Mouse (Mus musculus): ENCODE measurements at regions not wholly inside any gene's neighbourhood (a gene's known extent, or its start where the extent isn't known, plus 50 kb on each side); places are given as distances from the start of the nearest gene placed in this dataset.

DNA sequence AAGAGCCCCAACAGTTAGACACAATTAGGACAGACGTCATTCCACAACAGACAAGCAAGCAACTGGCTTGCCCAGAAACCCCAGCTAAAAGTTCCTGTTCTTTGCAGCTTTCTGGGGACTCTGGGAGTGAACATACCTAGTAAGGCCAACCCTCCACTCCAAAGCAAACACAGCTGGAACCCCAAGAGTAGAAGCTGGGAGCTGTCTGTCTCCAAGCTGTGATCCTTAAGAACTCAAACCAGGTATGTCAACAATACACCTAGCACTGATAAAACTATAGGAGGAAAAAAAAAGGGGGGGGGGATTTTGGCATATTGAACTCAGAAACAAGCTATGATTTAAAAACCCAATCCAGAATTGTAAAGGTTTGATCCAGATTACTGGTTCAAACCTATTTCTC is 84.2 kb upstream of the Basp1 start:
- H3K4me1 ChIP-seq (replicated peaks; ENCODE audit: control insufficient read depth, insufficient read depth), result no peaks in the 10 kb centered on the region
- H3K36me3 ChIP-seq (ENCODE audit: control insufficient read depth, insufficient read depth, low read length), result no peaks in the 10 kb centered on the region
- H3K4me2 ChIP-seq (replicated peaks; ENCODE audit: low read depth), result no peak overlapping the region
- no peak; the same call in 1 of the 2 replicates for ATAC-seq (ENCODE audit: low FRiP score, low TSS enrichment)
- peak; percentile 37 for DNase-seq (ENCODE audit: low spot score)
- H3K9me3 ChIP-seq (ENCODE audit: control insufficient read depth, low read length), result no peaks in the 10 kb centered on the region
- whole genome bisulfite sequencing, result 54% methylated on average over 1 of the region's 1 CpGs
- no peaks in the 10 kb centered on the region for H3K27me3 ChIP-seq (ENCODE audit: control insufficient read depth, insufficient read depth, low read length)
- H3K4me3 ChIP-seq (ENCODE audit: low read depth, low read length), result no peak overlapping the region
- H3K27ac ChIP-seq (replicated peaks), result no peak overlapping the region
- H3K9ac ChIP-seq (ENCODE audit: low read length), result no peak overlapping the region
- TF ChIP-seq CTCF (IDR thresholded peaks at IDR 0.05; ENCODE audit: low read depth), result no peak
- TF ChIP-seq EP300 (optimal IDR thresholded peaks at IDR 0.05), result no peak

DNA sequence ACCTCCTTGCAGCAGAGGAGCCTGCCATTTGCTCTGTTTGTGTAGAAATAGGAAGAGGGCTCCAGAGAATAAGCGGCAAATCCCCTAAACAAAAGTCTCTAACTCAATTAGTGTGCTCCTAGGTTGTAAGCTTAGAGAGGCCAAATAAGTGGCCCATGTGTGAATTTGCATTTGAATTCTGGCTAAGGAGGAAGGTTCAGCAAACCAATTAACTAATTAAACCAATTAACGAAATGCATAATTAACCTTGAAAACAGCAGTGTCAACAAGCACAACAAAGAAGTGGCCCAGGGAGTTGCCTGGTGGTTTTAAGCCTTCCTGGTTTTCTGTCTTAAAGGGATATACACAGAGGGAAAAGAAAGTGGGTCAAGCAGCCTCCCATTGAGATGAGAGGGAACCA is 84.9 kb upstream of the Basp1 start:
- DNase-seq (ENCODE audit: low spot score) (no peak), ATAC-seq (ENCODE audit: low FRiP score, low TSS enrichment) (no peak)
- no peak overlapping the region for H3K9ac ChIP-seq (ENCODE audit: low read length)
- no peaks in the 10 kb centered on the region for H3K9me3 ChIP-seq (ENCODE audit: control insufficient read depth, low read length)
- WGBS, result 67% methylated on average over 2 of the region's 2 CpGs
- H3K27ac ChIP-seq (replicated peaks), result no peak overlapping the region
- H3K4me3 ChIP-seq (ENCODE audit: low read depth, low read length), result no peak overlapping the region
- no peaks in the 10 kb centered on the region for H3K27me3 ChIP-seq (ENCODE audit: control insufficient read depth, insufficient read depth, low read length)
- H3K36me3 ChIP-seq (ENCODE audit: control insufficient read depth, insufficient read depth, low read length), result no peaks in the 10 kb centered on the region
- no peak overlapping the region for H3K4me2 ChIP-seq (replicated peaks; ENCODE audit: low read depth)
- TF ChIP-seq CTCF (IDR thresholded peaks at IDR 0.05; ENCODE audit: low read depth) (no peak), EP300 (optimal IDR thresholded peaks at IDR 0.05) (no peak)
- H3K4me1 ChIP-seq (replicated peaks; ENCODE audit: control insufficient read depth, insufficient read depth), result no peaks in the 10 kb centered on the region

DNA sequence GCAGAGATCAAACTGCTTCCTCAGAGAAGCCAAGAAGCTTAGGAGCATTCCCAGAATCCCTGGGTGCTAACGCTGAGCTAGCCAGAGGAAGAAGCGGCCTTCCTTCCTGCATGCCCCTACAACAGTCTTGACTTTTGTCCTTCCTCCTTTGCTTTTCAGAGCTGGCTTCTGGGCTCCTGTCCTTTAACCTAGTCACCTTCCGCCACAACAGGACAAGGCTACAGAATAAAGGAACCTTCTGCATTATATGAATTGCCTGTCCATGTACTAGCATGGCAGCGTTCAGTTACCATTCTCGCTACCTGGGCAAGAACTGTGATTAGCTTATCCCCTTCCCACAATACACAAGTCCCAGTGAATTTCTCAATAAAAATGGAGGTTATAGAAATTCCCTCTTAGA is 88.9 kb upstream of the Basp1 start:
- no peaks in the 10 kb centered on the region for H3K36me3 ChIP-seq (ENCODE audit: control insufficient read depth, insufficient read depth, low read length)
- H3K9me3 ChIP-seq (ENCODE audit: control insufficient read depth, low read length), result no peaks in the 10 kb centered on the region
- H3K4me3 ChIP-seq (ENCODE audit: low read depth, low read length), result no peak overlapping the region
- H3K4me2 ChIP-seq (replicated peaks; ENCODE audit: low read depth), result no peak overlapping the region
- H3K4me1 ChIP-seq (replicated peaks; ENCODE audit: control insufficient read depth, insufficient read depth), result no peaks in the 10 kb centered on the region
- H3K27me3 ChIP-seq (ENCODE audit: control insufficient read depth, insufficient read depth, low read length), result no peaks in the 10 kb centered on the region
- WGBS, result 80% methylated on average over 5 of the region's 5 CpGs
- no peak overlapping the region for H3K9ac ChIP-seq (ENCODE audit: low read length)
- TF ChIP-seq EP300 (optimal IDR thresholded peaks at IDR 0.05) (no peak), CTCF (IDR thresholded peaks at IDR 0.05; ENCODE audit: low read depth) (no peak)
- ATAC-seq (ENCODE audit: low FRiP score, low TSS enrichment), result no peak
- DNase-seq (ENCODE audit: low spot score), result no peak
- no peak overlapping the region for H3K27ac ChIP-seq (replicated peaks)

DNA sequence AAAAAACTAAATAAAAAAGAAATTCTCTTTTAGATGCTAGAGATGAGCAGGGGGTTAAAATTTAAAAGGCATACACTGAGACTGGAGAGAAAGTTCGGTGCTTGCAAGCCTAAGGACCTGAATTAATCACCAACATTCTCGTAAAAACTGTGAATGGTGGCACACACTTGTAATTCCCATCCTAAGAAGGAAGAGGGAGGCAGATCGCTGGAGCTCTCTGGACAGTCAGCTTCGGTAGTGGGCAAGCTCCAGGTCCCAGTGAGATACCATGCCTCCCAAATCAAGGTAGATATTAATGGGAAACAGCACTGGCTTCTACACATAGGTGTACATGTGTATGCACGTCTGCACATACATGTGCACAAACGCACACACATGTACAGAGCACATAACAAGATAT is 89.5 kb upstream of the Basp1 start:
- TF ChIP-seq EP300 (optimal IDR thresholded peaks at IDR 0.05), result no peak
- peak; percentile 68 for TF ChIP-seq CTCF (IDR thresholded peaks at IDR 0.05; ENCODE audit: low read depth)
- 50% methylated on average over 6 of the region's 6 CpGs for WGBS
- no peaks in the 10 kb centered on the region for H3K4me1 ChIP-seq (replicated peaks; ENCODE audit: control insufficient read depth, insufficient read depth)
- no peak overlapping the region for H3K4me2 ChIP-seq (replicated peaks; ENCODE audit: low read depth)
- DNase-seq (ENCODE audit: low spot score) (no peak), ATAC-seq (ENCODE audit: low FRiP score, low TSS enrichment) (no peak)
- no peak overlapping the region for H3K27ac ChIP-seq (replicated peaks)
- no peak overlapping the region for H3K4me3 ChIP-seq (ENCODE audit: low read depth, low read length)
- H3K9me3 ChIP-seq (ENCODE audit: control insufficient read depth, low read length), result no peaks in the 10 kb centered on the region
- no peaks in the 10 kb centered on the region for H3K36me3 ChIP-seq (ENCODE audit: control insufficient read depth, insufficient read depth, low read length)
- H3K9ac ChIP-seq (ENCODE audit: low read length), result no peak overlapping the region
- no peaks in the 10 kb centered on the region for H3K27me3 ChIP-seq (ENCODE audit: control insufficient read depth, insufficient read depth, low read length)

DNA sequence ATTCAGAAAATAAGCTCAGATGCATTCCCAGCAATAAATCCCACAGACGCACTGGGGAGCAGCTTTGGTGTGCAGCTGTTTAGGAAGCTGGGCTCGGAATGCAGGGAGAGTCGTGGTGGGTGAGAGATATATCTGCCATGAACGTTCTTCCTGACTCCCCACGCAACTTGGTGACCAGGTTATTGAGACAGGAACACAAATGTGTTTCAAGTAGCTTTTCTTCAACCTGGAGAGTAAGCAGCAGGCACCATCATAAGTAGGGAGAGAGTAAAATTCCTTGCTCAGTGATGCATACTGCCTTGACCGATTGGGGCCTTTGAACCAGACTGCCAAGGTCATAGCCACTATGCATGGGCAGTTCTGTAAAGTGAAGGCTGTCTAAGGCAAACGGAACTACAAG is 95.6 kb upstream of the Basp1 start:
- no peaks in the 10 kb centered on the region for H3K36me3 ChIP-seq (ENCODE audit: control insufficient read depth, insufficient read depth, low read length)
- H3K9ac ChIP-seq (ENCODE audit: low read length), result no peak overlapping the region
- WGBS, result 64% methylated on average over 7 of the region's 7 CpGs
- ATAC-seq (ENCODE audit: low FRiP score, low TSS enrichment) (no peak), DNase-seq (ENCODE audit: low spot score) (no peak)
- H3K27ac ChIP-seq (replicated peaks), result no peak overlapping the region
- no peak overlapping the region for H3K4me2 ChIP-seq (replicated peaks; ENCODE audit: low read depth)
- no peaks in the 10 kb centered on the region for H3K27me3 ChIP-seq (ENCODE audit: control insufficient read depth, insufficient read depth, low read length)
- H3K4me3 ChIP-seq (ENCODE audit: low read depth, low read length), result no peak overlapping the region
- no peaks in the 10 kb centered on the region for H3K9me3 ChIP-seq (ENCODE audit: control insufficient read depth, low read length)
- TF ChIP-seq CTCF (IDR thresholded peaks at IDR 0.05; ENCODE audit: low read depth) (no peak), EP300 (optimal IDR thresholded peaks at IDR 0.05) (no peak)
- H3K4me1 ChIP-seq (replicated peaks; ENCODE audit: control insufficient read depth, insufficient read depth), result no peaks in the 10 kb centered on the region

DNA sequence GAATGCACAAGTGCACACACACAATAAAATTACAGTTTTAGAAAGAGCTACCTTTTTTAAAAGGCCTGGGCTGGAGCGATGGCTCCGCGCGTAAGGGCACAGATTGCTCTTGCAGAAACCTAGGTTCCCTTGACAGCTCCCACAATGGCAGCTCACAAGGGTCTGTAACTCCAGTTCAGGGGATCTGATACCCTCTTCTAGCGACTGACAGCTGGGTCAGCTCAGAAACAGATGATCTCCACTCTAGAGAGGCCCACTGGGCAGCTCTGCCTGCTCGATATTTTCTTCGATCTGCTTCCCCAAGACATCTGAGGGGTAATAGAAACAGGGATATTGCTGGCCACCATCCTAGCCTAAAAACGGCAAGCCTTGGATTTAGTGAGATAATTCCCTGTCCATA is 96.0 kb upstream of the Basp1 start:
- no peak for ATAC-seq (ENCODE audit: low FRiP score, low TSS enrichment)
- H3K4me3 ChIP-seq (ENCODE audit: low read depth, low read length), result no peak overlapping the region
- no peak for TF ChIP-seq EP300 (optimal IDR thresholded peaks at IDR 0.05)
- TF ChIP-seq CTCF (IDR thresholded peaks at IDR 0.05; ENCODE audit: low read depth), result no peak
- H3K4me2 ChIP-seq (replicated peaks; ENCODE audit: low read depth), result no peak overlapping the region
- no peaks in the 10 kb centered on the region for H3K27me3 ChIP-seq (ENCODE audit: control insufficient read depth, insufficient read depth, low read length)
- H3K9me3 ChIP-seq (ENCODE audit: control insufficient read depth, low read length), result no peaks in the 10 kb centered on the region
- WGBS, result 64% methylated on average over 8 of the region's 8 CpGs
- H3K4me1 ChIP-seq (replicated peaks; ENCODE audit: control insufficient read depth, insufficient read depth), result no peaks in the 10 kb centered on the region
- no peak overlapping the region for H3K9ac ChIP-seq (ENCODE audit: low read length)
- DNase-seq (ENCODE audit: low spot score), result no peak
- no peak overlapping the region for H3K27ac ChIP-seq (replicated peaks)
- H3K36me3 ChIP-seq (ENCODE audit: control insufficient read depth, insufficient read depth, low read length), result no peaks in the 10 kb centered on the region
